Mouse (Mus musculus) midbrain, embryonic 15.5 days (tissue): ENCODE measurements at regions not wholly inside any gene's neighbourhood (a gene's known extent, or its start where the extent isn't known, plus 50 kb on each side); places are given as distances from the start of the nearest gene placed in this dataset.
A peak's percentile ranks its signal among the peaks of the same experiment; 100 is the strongest.
"Not testable (repeated sequence)": the region's sequence is repeated elsewhere in the genome, so short reads cannot be mapped to it uniquely, and the experiment has no call there.

ENCODE experiments used
- ATAC-seq: fragments of 200-750 bp; cut with Nextera tagmentation; replicated peaks from 2 replicates; pipeline ENCODE4 v1.8.0; 2017; ENCODE audit warnings: moderate TSS enrichment
- H3K27ac ChIP-seq: fragments of 300-500 bp; sonication (generic); 2 replicates; pipeline ENCODE4 v1.5.1; 2015; ENCODE audit warnings: mild to moderate bottlenecking, inconsistent platforms
- H3K27me3 ChIP-seq: fragments of 300-500 bp; sonication (generic); replicated peaks from 2 replicates; pipeline ENCODE4 v1.6.1; 2015; ENCODE audit warnings: inconsistent platforms
- H3K36me3 ChIP-seq: fragments of 300-500 bp; sonication (generic); replicated peaks from 2 replicates; pipeline ENCODE4 v1.6.1; 2015; ENCODE audit warnings: inconsistent platforms
- H3K4me1 ChIP-seq: fragments of 300-500 bp; sonication (generic); 2 replicates; pipeline ENCODE4 v1.6.1; 2015; ENCODE audit warnings: inconsistent platforms
- H3K4me2 ChIP-seq: fragments of 300-500 bp; sonication (generic); 2 replicates; pipeline ENCODE4 v1.6.1; 2015; ENCODE audit warnings: inconsistent platforms, mild to moderate bottlenecking, moderate library complexity
- H3K4me3 ChIP-seq: fragments of 300-500 bp; sonication (generic); 2 replicates; pipeline ENCODE4 v1.5.1; 2015; ENCODE audit warnings: mild to moderate bottlenecking, inconsistent platforms
- H3K9ac ChIP-seq: fragments of 300-500 bp; sonication (generic); 2 replicates; pipeline ENCODE4 v1.6.1; 2015; ENCODE audit warnings: mild to moderate bottlenecking, inconsistent platforms
- H3K9me3 ChIP-seq: fragments of 300-500 bp; sonication (generic); 2 replicates; pipeline ENCODE4 v1.6.1; 2016; ENCODE audit warnings: inconsistent platforms
- WGBS: fragments of 180-500 bp; shearing (Covaris S2); methylation state at CpG from one replicate; pipeline ENCODE4 v1.1.7; 2015; ENCODE audit warnings: mixed read lengths; 5-methylcytosine and 5-hydroxymethylcytosine counted together

DNA sequence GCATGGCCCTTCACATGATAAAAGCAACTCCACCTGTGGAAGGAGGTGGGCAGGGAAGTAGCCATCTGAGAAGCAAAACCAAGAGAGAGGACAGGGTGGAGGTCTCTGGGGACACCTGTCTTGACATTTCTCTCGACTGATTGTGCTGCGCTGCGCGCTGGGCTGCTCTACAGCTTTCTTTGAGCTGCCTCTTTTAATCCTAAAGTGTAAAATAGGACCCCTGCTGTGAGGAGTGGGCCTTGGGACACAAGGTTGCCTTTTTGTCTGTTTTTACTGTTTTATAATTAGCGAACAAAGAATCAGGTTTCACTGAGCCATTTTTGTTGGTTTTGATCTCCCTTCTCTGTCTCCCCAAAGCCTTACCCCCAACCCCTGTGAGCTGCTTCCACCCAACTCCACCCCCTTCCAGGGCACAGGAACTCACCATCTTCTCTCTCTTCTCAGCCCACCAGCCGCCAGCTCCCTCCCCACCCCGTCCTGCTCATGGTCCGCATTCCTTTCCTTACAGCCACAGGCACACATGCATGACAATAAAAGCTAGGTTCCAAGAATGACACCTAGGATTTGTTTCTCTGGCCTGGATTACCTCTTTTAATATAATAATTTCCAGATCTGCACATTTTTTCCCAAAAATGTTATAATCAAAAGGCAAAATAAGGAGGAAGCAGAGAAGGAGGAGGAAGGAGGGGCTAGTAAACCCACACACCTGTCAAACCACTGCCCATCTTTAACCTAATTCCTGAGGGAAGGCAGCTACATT lies 57.3 kb downstream of the Cbln4 start:
- WGBS: 16% methylated on average over 8 of the region's 8 CpGs
- H3K36me3 ChIP-seq: no peaks in the 10 kb centered on the region
- H3K4me1 ChIP-seq: peaks cover 16% of the 10 kb centered on the region
- H3K9ac ChIP-seq: no peak overlapping the region
- H3K4me3 ChIP-seq: no peak overlapping the region
- H3K9me3 ChIP-seq: no peaks in the 10 kb centered on the region
- ATAC-seq: no peak
- H3K27me3 ChIP-seq: no peaks in the 10 kb centered on the region
- H3K4me2 ChIP-seq: no peak overlapping the region
- H3K27ac ChIP-seq: no peak overlapping the region

DNA sequence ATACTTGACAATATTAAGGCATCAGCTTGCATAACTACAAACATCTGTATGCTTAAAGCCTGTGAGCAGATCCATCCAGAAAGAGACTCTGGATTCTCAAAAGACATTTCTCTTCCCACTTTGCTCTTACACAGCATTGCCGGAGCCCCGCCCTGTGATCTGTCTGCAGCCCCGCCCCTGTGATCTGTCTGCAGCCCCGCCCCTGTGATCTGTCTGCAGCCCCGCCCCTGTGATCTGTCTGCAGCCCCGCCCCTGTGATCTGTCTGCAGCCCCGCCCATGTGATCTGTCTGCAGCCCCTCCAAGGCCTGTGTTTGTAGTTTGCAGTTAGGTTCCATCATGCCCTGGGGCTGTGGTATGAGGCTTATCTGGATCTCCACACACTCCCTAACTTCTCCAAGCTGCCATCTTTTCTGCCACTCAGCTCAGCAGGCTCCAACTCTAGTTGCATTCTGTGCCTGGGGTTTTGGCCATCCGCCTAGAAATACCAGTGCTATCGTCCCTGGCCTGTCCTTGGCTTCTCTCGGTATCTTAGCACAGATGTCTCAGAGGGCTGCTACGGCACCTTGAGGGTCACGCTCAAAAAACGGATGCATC lies 73.9 kb downstream of the Cbln4 start:
- ATAC-seq: no peak
- H3K9ac ChIP-seq: no peak overlapping the region
- 61% methylated on average over 13 of the region's 13 CpGs for WGBS
- no peaks in the 10 kb centered on the region for H3K9me3 ChIP-seq
- H3K4me3 ChIP-seq: no peak overlapping the region
- no peak overlapping the region for H3K27ac ChIP-seq
- no peak overlapping the region for H3K4me2 ChIP-seq
- no peaks in the 10 kb centered on the region for H3K36me3 ChIP-seq
- no peaks in the 10 kb centered on the region for H3K27me3 ChIP-seq
- H3K4me1 ChIP-seq: no peaks in the 10 kb centered on the region

DNA sequence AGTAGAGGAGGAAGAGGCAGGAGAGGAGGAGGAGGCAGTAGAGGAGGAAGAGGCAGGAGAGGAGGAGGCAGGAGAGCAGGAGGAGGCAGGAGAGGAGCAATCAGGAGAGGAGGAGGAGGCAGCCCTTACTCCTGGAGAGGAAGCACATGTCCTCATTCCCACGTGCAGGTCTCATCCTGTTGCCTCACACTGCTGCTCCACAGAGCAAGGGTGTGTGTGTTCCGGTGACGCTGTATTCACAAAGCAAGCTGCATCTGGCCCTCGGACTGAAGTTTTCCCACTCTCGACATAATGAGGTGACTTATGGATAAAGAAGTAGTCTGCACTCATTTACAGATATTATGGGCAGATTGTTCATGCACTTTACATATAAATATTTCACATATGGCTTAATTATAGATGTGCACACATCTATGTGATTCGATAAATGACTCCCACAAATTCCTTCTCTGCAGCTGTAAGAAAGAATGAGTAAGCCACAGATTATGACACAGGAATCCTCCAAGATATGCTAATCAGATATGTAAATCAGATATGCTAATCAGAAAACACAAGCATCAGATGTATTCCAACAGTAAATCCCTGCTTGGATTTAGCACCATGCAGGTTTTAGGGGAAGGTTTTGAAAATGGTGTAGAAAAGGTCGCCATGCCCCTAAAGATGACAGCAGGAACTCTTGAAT lies 96.6 kb downstream of the Cbln4 start:
- 55% methylated on average over 7 of the region's 7 CpGs for WGBS
- Histone ChIP-seq H3K27me3 (no peaks in the 10 kb centered on the region), H3K4me3 (no peak overlapping the region), H3K4me2 (no peak overlapping the region), H3K27ac (no peak overlapping the region), H3K36me3 (no peaks in the 10 kb centered on the region), H3K9me3 (no peaks in the 10 kb centered on the region), H3K4me1 (no peaks in the 10 kb centered on the region), H3K9ac (no peak overlapping the region)
- ATAC-seq: no peak

DNA sequence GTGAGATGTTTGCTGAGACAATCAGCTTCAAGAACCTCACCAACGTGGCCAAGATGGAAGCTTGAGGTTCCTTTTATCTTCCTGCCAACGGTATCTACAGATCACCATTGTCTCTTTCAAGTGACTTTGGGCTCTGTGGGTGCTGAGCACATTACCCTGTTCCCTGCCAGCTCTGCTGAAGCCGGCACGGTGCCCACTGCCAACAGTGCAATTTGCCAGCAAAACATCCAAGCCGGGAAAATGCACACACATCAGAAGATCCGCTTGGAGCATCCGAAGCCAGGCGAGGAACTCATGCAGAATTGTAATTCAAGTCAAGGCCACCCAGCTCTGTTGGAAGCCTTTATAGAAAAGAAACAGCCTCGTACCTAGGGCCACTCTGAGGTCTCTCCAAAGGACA lies 100.6 kb downstream of the Cbln4 start:
- Histone ChIP-seq H3K36me3 (no peaks in the 10 kb centered on the region), H3K9ac (no peak overlapping the region), H3K4me3 (no peak overlapping the region), H3K27me3 (no peaks in the 10 kb centered on the region), H3K27ac (no peak overlapping the region), H3K4me1 (no peaks in the 10 kb centered on the region), H3K9me3 (no peaks in the 10 kb centered on the region), H3K4me2 (no peak overlapping the region)
- WGBS: 72% methylated on average over 9 of the region's 9 CpGs
- no peak for ATAC-seq

DNA sequence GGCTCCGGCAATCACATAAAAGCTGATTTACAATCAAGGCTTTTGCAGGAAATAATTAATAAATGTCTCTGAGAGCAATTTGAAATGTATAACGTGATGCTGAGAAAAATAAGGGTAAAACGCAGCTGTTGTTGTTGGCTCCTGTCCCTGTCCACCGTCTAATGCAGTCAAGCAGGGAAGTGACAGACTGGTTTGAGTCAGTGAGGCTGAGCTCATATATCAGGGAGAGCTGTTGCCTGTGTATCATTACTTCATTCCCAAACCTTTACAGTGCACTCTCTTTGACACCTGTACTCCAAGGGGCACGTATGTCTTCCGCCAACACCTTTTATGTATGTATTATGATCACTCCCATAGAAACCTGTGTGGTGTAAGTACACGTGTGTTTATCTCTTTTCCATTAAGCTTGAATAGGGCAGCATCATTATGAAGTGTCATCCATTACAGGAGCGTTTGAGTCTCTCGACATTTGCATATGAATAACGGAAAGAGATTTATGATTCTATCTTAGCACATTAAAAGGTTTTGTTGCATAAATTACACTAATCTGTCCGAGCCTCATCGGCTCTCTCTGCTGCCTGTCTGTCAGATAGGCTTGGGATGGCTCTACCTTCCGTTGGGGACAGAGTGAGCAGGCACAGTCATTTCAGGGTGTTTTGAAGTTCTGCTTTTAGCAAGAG lies 107.5 kb downstream of the Cbln4 start:
- Histone ChIP-seq H3K4me1 (0 out of 2 replicates have a peak, but pooled peaks cover 7% of the 10 kb centered on the region), H3K27me3 (no peaks in the 10 kb centered on the region), H3K27ac (no peak overlapping the region), H3K9ac (no peak overlapping the region), H3K4me2 (no peak overlapping the region), H3K4me3 (no peak overlapping the region), H3K36me3 (no peaks in the 10 kb centered on the region), H3K9me3 (no peaks in the 10 kb centered on the region)
- WGBS: 45% methylated on average over 13 of the region's 13 CpGs
- peak; percentile 48; the same call in 1 of the 2 replicates for ATAC-seq

DNA sequence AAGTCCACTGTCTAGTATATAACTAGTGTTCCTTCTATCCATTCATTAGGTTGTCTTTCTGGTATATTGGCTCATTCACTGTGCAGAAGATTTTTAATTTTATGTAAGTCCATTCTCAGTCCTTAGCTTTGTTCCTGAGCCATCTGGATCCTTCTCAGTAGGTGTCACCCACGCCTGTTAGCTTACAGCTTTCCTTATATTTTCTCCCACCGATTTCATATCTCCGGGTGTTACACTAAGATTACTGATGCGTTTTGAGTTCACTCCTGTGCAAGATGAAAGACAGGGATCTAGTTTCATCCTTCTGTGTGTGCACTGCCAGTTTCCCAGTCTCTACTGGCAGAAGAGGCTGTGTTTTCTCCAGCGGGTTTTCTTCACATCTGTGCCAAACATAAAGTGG lies 122.3 kb downstream of the Cbln4 start:
- Histone ChIP-seq H3K4me2 (no peak overlapping the region), H3K4me3 (no peak overlapping the region), H3K9ac (no peak overlapping the region), H3K36me3 (no peaks in the 10 kb centered on the region), H3K27me3 (no peaks in the 10 kb centered on the region), H3K4me1 (no peaks in the 10 kb centered on the region), H3K9me3 (no peaks in the 10 kb centered on the region), H3K27ac (no peak overlapping the region)
- ATAC-seq: no peak
- WGBS: 83% methylated on average over 5 of the region's 5 CpGs

DNA sequence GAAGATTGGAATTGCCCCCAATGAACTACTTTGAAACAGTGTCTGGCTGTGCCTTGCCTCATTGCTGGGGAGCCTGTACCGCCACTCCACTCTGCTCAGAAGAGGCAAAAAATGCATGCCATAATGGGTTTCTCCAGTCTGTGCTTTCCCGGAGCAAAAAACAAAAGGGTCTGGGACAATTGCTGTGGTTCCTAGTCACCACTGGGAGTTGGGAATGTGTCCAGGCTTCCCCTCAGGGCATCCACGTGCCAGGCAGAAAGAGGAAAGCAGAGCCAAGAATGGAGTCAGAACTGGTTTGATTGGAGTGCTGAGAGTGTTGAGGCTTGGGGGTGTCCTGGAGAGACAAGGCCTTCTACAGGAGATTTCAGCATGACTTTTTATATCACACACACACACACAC lies 156.0 kb downstream of the Cbln4 start:
- H3K9me3 ChIP-seq: no peaks in the 10 kb centered on the region
- WGBS: 79% methylated on average over 3 of the region's 3 CpGs
- no peak overlapping the region for H3K4me3 ChIP-seq
- no peak overlapping the region for H3K9ac ChIP-seq
- ATAC-seq: no peak
- no peak overlapping the region for H3K27ac ChIP-seq
- no peak overlapping the region for H3K4me2 ChIP-seq
- no peaks in the 10 kb centered on the region for H3K36me3 ChIP-seq
- H3K4me1 ChIP-seq: no peaks in the 10 kb centered on the region
- no peaks in the 10 kb centered on the region for H3K27me3 ChIP-seq

DNA sequence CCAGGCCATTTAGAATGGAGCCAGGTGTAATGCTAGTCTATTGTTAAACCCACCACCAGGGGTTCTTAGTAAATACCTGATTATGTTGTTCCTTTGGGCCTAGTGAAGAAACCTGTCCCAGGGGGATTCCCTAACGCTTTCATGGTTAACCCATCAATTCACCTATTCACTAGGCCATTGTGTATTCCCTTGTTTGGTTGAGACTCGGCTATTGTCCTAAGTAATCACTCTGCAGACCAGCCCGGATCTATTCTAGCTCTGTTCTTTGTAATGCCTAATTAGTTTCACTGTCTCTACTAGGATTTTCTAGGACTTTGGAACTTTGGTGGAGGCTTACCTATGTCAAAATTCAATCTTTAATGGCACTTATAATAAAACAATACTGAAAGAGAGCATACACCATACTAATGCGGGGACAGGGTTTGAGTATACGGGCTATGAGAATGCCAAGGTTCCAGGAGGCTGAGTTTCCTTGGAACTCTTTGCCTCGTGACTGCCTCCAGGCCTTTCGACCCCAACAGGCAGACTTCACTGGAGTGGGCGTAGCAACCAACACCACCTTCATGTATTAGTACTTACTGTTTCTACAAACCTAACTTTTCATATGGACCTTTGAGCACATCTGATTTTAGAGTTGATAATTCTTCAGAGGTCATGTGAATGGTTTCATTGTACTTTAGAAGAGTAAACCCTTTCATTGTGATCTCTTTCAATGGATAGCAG lies 163.9 kb downstream of the Cbln4 start:
- H3K4me2 ChIP-seq, H3K36me3 ChIP-seq, H3K9ac ChIP-seq, H3K27ac ChIP-seq, H3K9me3 ChIP-seq, H3K27me3 ChIP-seq, H3K4me3 ChIP-seq, ATAC-seq, H3K4me1 ChIP-seq: not testable (repeated sequence)
- 68% methylated on average over 8 of the region's 8 CpGs for WGBS

DNA sequence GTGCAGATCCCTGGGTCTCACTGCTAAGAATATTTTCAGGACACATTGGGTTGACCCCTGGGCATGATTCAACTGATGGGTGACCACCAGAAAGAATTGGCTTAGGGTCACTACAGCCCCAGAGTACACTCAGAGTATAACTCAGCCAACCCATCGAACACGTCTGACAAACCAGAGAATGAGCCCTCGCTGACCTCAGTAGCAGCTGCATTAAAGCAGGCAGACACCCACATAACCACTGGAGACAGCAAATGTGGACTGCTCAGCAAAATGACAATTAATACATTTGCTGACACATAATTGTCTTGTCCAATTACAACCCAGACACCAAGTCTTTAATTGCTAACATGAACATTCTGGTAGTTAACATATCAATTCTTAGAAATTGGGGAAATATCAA lies 175.7 kb downstream of the Cbln4 start:
- no peak overlapping the region for H3K4me3 ChIP-seq
- WGBS: 86% methylated on average over 3 of the region's 3 CpGs
- no peaks in the 10 kb centered on the region for H3K36me3 ChIP-seq
- H3K27ac ChIP-seq: no peak overlapping the region
- no peak overlapping the region for H3K9ac ChIP-seq
- ATAC-seq: no peak
- H3K9me3 ChIP-seq: no peaks in the 10 kb centered on the region
- H3K4me1 ChIP-seq: no peaks in the 10 kb centered on the region
- no peak overlapping the region for H3K4me2 ChIP-seq
- no peaks in the 10 kb centered on the region for H3K27me3 ChIP-seq

DNA sequence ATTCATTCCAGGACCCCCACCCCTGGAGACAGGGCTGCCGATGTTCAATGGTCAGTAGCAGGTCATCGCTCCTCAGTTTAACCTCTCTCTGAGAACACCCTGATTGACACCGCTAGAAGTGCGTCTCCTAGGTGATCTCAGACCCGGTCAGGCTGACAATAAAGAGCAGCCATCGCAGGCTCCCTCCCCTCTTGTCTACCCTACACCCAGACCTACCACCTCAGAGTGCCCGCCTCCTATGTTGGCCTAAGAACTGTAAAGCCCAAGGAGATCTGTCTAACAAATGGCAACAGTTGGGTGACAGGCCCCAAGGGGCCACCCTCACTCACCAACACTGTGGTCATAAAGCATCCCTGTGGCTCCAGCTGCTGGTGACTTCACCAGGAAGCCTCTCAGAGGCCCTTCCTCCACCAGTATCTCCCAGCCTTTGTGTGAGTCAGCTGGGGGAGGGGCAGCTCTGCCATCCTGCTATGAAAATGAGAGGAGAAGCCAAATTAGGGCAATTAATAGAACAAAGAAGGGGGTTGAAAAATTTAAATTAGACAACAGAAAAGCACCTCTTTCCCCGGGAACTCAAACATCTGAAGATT lies 178.8 kb downstream of the Cbln4 start:
- Histone ChIP-seq H3K27me3 (no peaks in the 10 kb centered on the region), H3K4me2 (no peak overlapping the region), H3K27ac (no peak overlapping the region), H3K9me3 (no peaks in the 10 kb centered on the region), H3K36me3 (no peaks in the 10 kb centered on the region), H3K9ac (no peak overlapping the region), H3K4me3 (no peak overlapping the region), H3K4me1 (no peaks in the 10 kb centered on the region)
- no peak for ATAC-seq
- WGBS: 89% methylated on average over 8 of the region's 8 CpGs

DNA sequence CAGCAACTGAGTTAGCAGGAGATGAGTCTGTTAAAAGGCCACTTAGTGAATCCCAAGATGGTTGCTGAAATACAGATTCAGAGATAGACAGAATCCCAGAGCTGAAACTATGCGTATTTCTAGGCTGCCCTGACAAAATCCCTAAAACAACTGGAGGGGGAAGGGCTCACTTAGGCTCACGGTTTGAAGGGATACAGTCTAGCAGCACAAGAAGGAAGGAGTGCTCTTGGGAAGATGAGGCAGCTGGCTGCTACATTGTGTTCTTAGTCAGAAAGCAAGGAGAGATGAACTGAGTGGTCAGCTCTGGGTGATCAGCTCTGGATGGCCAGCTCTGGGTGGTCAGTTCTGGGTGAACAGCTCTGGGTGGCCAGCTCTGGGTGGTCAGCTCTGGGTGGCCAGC lies 180.6 kb downstream of the Cbln4 start:
- Histone ChIP-seq H3K27me3 (no peaks in the 10 kb centered on the region), H3K9ac (no peak overlapping the region), H3K27ac (no peak overlapping the region), H3K4me3 (no peak overlapping the region), H3K9me3 (no peaks in the 10 kb centered on the region), H3K36me3 (no peaks in the 10 kb centered on the region), H3K4me1 (no peaks in the 10 kb centered on the region), H3K4me2 (no peak overlapping the region)
- ATAC-seq: no peak
- 90% methylated on average over 2 of the region's 2 CpGs for WGBS

DNA sequence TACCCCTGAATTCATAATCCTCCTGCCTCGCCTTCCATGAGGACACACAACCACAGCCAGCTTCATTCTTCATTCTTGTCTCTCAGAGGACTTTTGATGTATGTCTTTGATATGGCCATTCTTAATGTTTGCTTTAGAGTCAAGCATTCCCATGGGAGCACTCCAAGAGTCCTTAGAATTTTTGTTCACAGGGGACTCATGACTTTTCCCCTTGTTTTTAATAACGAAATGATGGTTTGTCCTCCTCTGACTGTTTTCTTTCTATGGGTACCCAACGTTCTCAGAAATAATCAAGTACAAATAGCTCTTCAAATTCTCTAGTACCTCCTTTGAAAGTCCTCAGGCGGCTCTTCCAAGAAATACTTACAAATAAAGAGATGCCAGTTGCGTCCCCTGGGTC lies 184.4 kb downstream of the Cbln4 start:
- Histone ChIP-seq H3K9ac (no peak overlapping the region), H3K27ac (no peak overlapping the region), H3K4me1 (peaks cover 6% of the 10 kb centered on the region), H3K4me2 (no peak overlapping the region), H3K27me3 (no peaks in the 10 kb centered on the region), H3K36me3 (no peaks in the 10 kb centered on the region), H3K4me3 (no peak overlapping the region), H3K9me3 (no peaks in the 10 kb centered on the region)
- no peak for ATAC-seq
- WGBS: 60% methylated on average over 5 of the region's 5 CpGs
